Mouse (Mus musculus) embryonic stem cell, embryonic (primary cell): ENCODE results near the gene Ect2l.

Experiments
- CTCF ChIA-PET, 4 experiments: fragments of 300-600 bp in 2 of 4; fragments of 350-600 bp in 2 of 4; sonication (Branson Sonifier 250); formaldehyde crosslinking; loops; one replicate each; lab custom pipeline; 2022; ENCODE audit warnings: inconsistent platforms in 2 of 4; lab: Charles Lee
- POLR2A ChIA-PET, 4 experiments: fragments of 300-600 bp in 2 of 4; fragments of 350-600 bp in 2 of 4; sonication (Branson Sonifier 250); formaldehyde crosslinking; loops; one replicate each; lab custom pipeline; 2022; ENCODE audit warnings: antibody characterized with exemption in 4 of 4, inconsistent platforms in 1 of 4; lab: Charles Lee

Gene Ect2l

DNA sequence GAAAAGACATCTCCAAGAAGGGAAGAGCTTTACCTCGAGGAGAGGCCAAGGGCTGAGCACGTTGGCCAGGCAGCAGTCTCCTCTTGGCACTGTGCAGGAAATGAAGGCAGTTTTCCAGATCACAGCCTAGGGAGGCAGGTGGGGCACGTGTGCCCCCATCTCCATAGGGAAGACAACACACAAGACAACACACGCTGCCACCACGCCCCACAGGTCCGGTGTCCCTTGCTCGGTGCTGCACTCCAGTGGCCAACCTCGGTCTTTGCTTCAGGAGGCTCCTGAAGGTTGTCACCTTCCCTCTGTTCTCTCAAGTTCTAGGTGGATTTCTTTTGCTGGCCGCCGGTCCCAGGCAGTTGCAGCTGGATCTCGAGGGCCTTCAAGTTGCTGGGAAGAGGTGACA lies at the start of gene Ect2l:
Gene Ect2l (minus strand): TSS at position 165 of the 400 bp plus-strand sequence.
- ChIA-PET POLR2A (interaction anchor here in 2 of 4 experiments (0.5 to 0.8 kb wide), 3 partner anchors 24 to 488 kb away, joined by 3 read pairs; partner anchors contain the start of genes Ccdc28a (in 1 of the 2) and Cited2 (in 1 of the 2)), CTCF (interaction anchor here in 2 of 4 experiments (0.6 to 1.4 kb wide), 4 partner anchors 10 to 108 kb away, joined by 3 to 4 read pairs (median 4); partner anchors contain the start of gene Nhsl1 (in 1 of the 2))

DNA sequence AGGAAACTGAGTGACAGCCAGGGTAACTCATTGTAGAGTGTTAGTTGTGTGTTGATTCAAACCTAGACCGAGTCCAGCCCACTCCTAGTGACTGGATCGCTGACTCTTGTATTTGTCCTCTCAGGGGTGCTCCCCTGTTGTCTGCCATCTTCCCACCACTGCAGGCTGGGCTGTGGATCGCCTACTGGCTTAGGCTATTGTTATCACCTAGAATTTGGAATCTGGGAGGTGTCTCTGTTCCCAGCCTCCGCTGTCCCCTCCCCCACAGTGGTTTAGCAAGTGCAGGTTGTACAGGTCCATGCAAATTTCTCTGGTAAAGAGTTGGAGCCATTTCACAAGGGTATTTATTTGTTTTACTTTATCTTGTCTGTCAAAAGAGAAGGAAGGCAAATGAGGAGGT lies 40.7 kb upstream of the Ect2l start:
- CTCF ChIA-PET, result no interaction called here
- POLR2A ChIA-PET, result no interaction called here

DNA sequence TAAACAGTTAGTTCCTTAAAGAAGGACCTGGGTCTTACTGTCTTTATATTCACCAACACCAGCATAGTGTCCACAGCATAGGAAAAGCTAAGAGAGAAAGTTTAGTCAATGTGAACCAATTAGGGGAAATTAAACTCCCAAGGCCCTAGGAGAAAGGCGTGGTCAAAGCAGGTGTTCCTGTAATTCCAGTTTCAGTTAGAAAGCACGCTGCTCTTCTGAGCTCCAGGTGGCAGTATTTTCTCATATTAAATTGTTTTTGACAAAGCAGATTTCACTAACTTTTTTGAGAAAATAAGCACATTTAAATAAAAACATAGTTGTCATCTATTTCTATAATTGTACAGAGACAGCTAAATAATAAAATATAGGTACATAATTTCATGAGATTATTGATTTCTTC lies 32.9 kb upstream of the Ect2l start:
- POLR2A ChIA-PET, result no interaction called here
- CTCF ChIA-PET, result interaction anchor here in 1 of 4 experiments (0.7 kb wide), 1 partner anchor 20 kb away, joined by 3 read pairs; no protein-coding TSS in a partner anchor

DNA sequence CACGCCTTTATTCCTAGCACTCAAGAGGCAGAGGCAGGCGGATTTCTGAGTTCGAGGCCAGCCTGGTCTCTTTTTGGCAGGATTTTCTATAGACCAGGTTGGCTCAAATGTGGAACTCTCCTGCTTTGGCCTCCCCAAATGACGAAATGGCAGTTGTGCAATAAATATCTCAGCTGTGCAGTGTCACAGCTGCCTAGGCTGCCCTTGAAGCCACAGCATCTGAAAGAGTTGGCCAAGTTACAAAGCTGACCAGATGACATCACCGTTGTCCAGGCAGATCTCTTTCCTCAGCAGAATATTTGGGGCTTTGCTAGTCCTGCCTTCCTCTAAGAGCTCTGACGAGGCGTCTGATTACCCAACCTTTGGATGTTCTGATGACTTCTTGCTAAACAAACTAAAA lies 26.5 kb upstream of the Ect2l start:
- CTCF ChIA-PET, result interaction anchor here in 2 of 4 experiments (0.6 to 1.7 kb wide), 6 partner anchors 81 to 376 kb away, joined by 3 to 10 read pairs (median 4); no protein-coding TSS in a partner anchor
- POLR2A ChIA-PET, result interaction anchor here in 1 of 4 experiments (0.7 kb wide), 1 partner anchor 515 kb away, joined by 3 read pairs; the partner anchor contains the start of gene Cited2

DNA sequence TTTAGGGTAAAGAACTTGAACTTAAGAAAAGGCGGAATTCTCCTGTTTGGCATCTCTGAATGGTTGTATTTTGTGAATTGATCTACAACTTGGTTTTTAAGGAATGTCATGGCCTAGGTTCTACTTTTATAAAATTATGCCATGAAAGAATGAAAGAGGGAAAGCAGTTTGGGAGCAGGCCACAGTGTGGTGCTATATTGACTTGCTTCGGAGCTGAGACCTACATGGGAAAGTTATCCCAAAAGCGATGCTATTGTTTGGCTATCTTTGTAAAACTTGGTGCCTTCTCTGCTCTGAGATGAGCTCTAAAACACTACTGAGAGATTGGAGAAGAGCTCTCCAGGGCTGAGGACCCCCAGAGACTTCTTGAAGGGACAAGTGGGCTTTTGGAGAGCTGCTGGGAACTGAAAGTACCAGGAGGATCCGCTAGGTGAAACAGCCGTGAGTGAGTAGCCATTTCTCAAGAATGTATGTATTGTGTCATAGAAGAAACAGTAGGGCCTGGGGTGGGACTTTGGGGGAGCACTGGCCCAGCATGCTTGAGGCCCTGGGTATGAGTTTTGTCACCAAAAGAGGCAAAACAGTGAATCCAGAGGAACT lies 25.7 kb upstream of the Ect2l start:
- POLR2A ChIA-PET, result interaction anchor here in 2 of 4 experiments (0.7 to 1.1 kb wide), 3 partner anchors 9 to 514 kb away, joined by 3 read pairs; partner anchors contain the start of gene Cited2 (in 1 of the 2)

DNA sequence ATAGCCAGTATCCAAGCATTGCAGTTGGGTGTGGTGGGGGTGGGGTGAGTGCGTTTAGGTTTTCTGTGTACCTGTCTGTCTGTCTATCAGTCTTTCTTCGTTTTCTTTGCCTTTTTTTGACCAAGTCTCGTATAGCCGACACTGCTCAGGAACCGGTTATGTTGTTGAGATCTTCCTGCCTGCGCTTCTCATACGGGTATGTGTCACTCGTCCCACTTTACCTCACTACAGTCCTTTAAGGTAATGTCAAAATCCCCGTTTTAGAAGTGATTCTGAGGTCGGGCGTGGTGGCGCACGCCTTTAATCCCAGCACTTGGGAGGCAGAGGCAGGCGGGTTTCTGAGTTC lies 24.7 kb upstream of the Ect2l start:
- ChIA-PET CTCF (interaction anchor here in 1 of 4 experiments (0.6 kb wide), 1 partner anchor 125 kb away, joined by 5 read pairs; no protein-coding TSS in a partner anchor), POLR2A (interaction anchor here in 2 of 4 experiments (1.0 to 1.5 kb wide), 4 partner anchors 12 to 182 kb away, joined by 3 to 5 read pairs (median 3); partner anchors contain the start of gene Ect2l (in 1 of the 2))

More for the DNA sequence above, 25.7 kb upstream of the Ect2l start:
- CTCF ChIA-PET, result interaction anchor here in 3 of 4 experiments (0.6 to 1.7 kb wide), 8 partner anchors 82 to 377 kb away, joined by 3 to 10 read pairs (median 3); no protein-coding TSS in a partner anchor

DNA sequence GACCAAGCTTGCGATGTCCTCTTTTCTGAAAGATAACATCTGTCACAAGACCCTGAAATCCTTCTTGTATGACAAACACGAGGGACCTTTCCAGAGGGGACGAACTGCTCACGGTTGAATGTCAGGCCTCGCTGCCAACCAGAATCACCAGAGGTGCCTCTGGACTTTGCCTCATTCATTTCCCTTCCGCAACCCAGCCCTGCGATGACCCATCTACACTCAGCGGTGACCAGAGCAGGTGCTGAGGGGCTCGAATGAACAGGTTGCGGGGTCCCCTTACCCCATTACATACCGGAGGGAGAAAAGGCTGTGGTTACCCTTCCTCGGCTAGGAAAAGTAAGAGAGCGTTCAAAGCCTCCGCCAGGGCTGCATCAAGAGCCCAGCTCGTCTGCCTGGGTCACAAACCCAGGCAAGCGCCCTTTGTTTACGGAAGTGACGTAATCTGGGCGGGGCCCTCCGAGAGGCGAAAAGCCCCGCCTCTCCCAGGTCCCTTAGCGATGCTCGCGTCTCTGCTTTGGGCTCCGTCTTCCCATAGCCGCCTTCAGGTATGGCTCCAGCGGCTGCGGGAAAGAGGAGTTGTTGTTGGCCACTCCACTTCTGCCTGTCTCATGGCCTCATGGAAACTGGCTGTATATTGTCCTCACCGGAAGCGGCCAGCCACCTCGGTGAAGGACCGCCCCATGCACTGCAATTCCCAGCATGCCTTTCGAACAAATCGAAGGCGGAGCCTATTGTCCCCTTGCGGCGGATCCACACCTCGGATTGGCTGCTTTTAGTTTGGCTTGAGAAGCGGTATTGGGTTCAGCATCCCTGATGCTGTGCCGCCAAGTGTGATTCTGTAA lies 24.1 kb upstream of the Ect2l start, which contains the start of gene Ccdc28a:
Gene Ccdc28a (minus strand): TSS at position 439 of the 842 bp plus-strand sequence.
- ChIA-PET CTCF (interaction anchor here in 3 of 4 experiments (0.6 to 2.0 kb wide), 3 partner anchors 126 to 154 kb away, joined by 4 to 5 read pairs (median 5); no protein-coding TSS in a partner anchor), POLR2A (interaction anchor here in 2 of 4 experiments (0.6 to 1.5 kb wide), 11 partner anchors 11 to 283 kb away, joined by 3 to 5 read pairs (median 3); partner anchors contain the start of genes Ect2l (in 1 of the 2) and Nhsl1 (in 1 of the 2))

DNA sequence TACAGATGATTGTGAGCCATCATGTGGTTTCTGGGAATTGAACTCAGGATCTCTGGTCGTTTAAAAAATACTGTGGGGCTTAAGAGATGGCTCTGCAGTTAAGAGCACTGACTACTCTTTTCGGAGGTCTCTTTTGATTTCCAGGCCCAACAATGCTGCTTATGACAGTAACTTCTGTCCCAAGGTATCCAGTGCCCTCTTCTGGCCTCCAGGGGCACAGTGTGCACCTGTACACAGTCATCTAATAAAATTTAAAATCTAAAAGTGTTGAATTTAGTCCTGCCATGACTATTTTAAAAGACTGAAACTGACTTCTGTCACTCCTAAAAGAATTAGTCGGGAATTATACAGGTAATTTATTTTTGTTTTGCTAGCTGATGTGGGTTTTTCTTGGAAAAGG lies 23.2 kb upstream of the Ect2l start:
- CTCF ChIA-PET, result interaction anchor here in 2 of 4 experiments (0.6 to 2.0 kb wide), 2 partner anchors 154 to 155 kb away, joined by 4 to 5 read pairs; no protein-coding TSS in a partner anchor
- POLR2A ChIA-PET, result interaction anchor here in 2 of 4 experiments (0.7 to 1.5 kb wide), 6 partner anchors 11 to 86 kb away, joined by 3 to 4 read pairs (median 3); partner anchors contain the start of gene Nhsl1 (in 1 of the 2)

DNA sequence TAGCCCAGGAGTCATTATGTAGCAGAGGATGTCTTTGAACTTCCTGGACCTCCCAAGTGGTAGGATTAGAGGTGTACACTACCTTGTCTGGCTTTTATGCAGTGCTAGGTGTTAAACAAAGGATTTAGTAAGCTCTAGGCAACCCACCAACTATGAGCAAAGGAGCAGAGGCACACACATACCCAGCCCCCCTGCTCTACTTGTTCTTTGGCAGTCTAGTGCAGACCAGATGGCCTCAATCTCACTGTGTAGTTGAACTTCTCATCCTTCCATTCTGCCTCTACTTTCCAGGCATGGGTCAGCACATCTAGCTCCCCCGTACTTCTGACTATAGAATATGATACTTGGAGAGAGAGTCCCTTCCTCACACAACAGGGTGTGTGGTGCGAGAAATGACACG lies 13.7 kb upstream of the Ect2l start:
- ChIA-PET POLR2A (interaction anchor here in 1 of 4 experiments (1.9 kb wide), 1 partner anchor 10 kb away, joined by 5 read pairs; the partner anchor contains the start of gene Ccdc28a), CTCF (interaction anchor here in 1 of 4 experiments (0.5 kb wide), 1 partner anchor 19 kb away, joined by 3 read pairs; no protein-coding TSS in a partner anchor)

DNA sequence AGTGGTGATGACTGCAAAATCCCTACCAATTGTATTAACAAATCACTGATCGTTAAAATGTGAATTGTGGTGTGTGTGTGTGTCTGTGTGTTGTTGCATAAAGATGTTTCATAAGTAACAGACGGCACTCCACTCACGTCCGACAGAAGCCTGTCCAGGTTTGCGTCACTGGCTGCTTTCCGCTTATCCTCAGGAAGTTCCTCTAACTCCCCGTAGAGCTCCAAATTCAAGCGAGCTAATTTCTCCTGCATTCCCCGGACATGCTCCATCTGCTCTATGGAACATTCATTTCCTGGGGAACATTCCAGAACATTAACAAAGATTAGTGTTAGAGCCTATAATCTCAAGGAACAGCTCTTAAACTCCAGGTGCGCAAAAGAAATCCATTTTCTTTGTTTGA lies 8.7 kb upstream of the Ect2l start:
- CTCF ChIA-PET, result no interaction called here
- POLR2A ChIA-PET, result interaction anchor here in 2 of 4 experiments (0.5 to 1.4 kb wide), 2 partner anchors 9 to 370 kb away, joined by 3 read pairs; no protein-coding TSS in a partner anchor

DNA sequence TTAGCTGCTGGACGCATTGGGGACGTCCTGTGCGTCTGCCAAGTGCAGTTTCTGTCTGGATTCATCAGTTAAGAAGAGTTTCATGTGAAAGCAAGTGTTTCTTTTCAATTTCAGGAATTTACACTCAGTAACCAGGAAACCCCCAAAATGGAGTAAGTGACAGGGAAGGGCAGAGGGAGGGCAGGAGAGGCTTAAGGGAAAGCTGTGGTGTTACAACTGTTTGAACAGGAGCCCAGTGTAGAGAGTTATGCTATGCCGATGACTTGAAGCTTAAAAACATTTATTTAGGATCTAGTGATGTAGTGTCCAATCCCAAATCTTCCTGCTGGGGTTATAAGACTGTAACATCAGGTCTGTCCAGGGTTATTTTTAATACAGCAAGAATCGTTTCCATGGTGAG lies 3.4 kb upstream of the Ect2l start:
- CTCF ChIA-PET, result no interaction called here
- POLR2A ChIA-PET, result interaction anchor here in 2 of 4 experiments (0.5 to 1.1 kb wide), 4 partner anchors 9 to 491 kb away, joined by 3 to 5 read pairs (median 4); partner anchors contain the start of gene Cited2 (in 1 of the 2)

DNA sequence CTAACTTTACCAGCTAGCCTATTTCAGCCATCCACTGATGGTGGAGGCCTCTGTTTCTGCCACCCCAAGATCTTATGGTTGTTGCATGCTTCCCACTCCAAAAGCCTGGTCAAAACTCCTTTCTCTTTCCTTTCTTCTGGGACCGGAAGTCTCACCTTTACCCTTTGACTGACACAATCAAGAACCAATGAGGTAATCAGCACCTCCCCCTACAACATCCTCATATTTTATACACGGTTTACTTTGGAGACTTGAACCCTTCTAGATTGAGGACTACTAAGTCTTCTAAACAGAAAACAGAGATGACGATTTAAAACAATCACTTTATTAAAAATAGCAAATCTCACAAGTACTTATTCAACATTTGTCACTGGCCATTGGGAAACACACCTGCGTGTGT lies 2.7 kb upstream of the Ect2l start:
- ChIA-PET POLR2A (interaction anchor here in 2 of 4 experiments (0.8 to 1.2 kb wide), 4 partner anchors 10 to 490 kb away, joined by 3 to 5 read pairs (median 4); partner anchors contain the start of gene Cited2 (in 1 of the 2)), CTCF (interaction anchor here in 1 of 4 experiments (0.6 kb wide), 1 partner anchor 219 kb away, joined by 3 read pairs; no protein-coding TSS in a partner anchor)

DNA sequence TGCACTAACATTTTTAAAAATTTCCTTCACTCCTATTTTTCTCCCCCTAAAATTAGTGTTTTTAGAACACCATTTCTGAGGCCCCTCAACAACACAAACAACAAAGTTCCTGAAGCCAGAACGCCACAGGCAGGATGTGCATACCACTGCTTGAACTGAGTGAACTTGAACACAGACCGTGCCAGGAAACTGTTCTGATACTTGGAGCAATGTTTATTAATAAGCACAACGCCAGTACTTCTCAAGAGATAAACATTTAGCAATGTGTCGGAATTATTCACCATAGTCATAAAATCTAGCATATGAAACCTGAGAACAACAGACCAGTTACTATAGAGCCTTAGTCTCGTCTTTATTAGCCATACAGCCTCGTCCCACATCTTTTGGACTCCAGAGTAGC lies 571 bp downstream of the Ect2l start:
- POLR2A ChIA-PET, result interaction anchor here in 1 of 4 experiments (0.5 kb wide), 1 partner anchor 24 kb away, joined by 3 read pairs; no protein-coding TSS in a partner anchor
- CTCF ChIA-PET, result interaction anchor here in 1 of 4 experiments (0.6 to 1.4 kb wide), 2 partner anchors 105 to 109 kb away, joined by 3 to 4 read pairs; partner anchors contain the start of gene Nhsl1

DNA sequence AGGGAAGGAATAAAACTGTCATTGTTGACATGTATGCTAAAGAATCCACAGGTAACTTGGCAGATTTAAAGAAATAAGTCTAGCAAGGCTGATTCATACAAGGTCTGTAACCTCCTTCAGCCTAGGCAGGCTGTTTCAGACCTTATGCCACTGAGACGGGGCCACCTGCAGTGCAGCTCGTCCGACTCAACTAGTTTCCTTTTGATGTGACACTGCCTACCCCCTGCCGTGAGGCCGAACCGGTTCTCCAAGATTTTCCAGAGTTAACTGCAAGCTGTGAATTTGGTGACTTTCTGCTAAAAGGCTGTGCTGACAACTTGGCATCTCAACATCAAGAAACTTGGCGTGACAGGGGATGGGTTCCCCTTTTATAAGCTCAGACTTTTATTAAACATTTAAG lies 6.6 kb downstream of the Ect2l start:
- CTCF ChIA-PET, result no interaction called here
- POLR2A ChIA-PET, result interaction anchor here in 1 of 4 experiments (0.6 to 0.9 kb wide), 2 partner anchors 19 to 120 kb away, joined by 3 read pairs; no protein-coding TSS in a partner anchor

DNA sequence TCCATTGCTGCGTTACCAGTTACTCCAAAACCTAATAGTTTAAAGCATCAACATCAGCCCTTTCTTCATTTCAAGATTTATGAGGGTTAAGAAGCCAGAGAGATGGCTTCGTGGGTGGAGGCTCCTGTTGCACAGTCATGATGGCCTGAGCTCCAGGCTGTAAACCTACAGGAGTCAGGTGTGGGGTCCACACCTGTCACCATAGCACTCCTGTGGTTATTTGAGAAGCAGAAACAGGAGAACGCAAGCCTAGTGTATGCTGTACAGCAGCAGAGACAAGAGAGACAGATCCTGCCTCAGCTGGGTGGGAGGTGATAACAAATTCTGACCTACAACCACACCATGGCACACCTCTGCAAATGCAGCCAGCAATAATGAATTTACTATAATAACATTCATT lies 8.3 kb downstream of the Ect2l start:
- CTCF ChIA-PET, result interaction anchor here in 1 of 4 experiments (0.7 kb wide), 1 partner anchor 1508 kb away, joined by 10 read pairs; no protein-coding TSS in a partner anchor
- POLR2A ChIA-PET, result no interaction called here

DNA sequence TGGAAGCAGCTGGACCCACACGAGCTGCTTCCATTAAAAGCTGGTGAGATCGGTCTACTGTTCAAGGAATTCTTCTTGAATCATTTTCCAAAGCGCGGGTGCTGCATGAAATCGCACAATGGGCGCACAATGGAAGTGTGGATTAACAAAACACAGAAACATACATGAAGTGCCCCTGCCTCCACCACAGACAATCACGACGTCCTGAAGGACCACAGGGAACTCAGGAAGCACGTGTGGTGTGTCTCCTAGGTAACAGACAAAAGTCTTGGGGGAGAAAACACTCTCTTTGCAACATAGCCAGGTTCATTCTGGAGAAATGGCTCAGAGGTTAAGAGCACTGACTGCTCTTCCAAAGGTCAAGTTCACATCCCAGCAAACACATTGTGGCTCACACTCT lies 10.0 kb downstream of the Ect2l start:
- POLR2A ChIA-PET, result no interaction called here
- CTCF ChIA-PET, result interaction anchor here in 1 of 4 experiments (0.9 kb wide), 1 partner anchor 10 kb away, joined by 4 read pairs; the partner anchor contains the start of gene Ect2l

DNA sequence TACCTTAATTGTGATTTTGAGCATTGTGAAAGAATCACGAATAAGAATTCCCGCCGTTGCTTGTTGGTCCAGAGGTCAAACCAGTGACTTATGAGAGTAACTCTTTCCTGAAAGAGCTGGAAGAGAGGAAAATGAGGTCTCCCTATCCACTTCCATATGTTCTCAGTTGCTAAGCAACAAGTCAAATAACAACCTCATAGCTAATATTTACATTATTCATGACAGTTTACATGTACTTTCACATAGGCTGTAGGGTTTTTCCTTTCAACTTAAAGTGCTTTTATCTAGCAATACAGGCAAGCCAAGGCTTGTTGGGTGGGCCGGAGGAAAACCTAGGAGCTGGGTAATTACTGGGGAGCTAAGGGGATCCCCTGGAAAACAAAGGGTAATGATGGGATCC lies 10.8 kb downstream of the Ect2l start:
- ChIA-PET POLR2A (interaction anchor here in 1 of 4 experiments (1.1 kb wide), 1 partner anchor 103 kb away, joined by 3 read pairs; no protein-coding TSS in a partner anchor), CTCF (no interaction called here)
